Mouse (Mus musculus): Measurements from ENCODE around the gene Gm853.

DNA sequence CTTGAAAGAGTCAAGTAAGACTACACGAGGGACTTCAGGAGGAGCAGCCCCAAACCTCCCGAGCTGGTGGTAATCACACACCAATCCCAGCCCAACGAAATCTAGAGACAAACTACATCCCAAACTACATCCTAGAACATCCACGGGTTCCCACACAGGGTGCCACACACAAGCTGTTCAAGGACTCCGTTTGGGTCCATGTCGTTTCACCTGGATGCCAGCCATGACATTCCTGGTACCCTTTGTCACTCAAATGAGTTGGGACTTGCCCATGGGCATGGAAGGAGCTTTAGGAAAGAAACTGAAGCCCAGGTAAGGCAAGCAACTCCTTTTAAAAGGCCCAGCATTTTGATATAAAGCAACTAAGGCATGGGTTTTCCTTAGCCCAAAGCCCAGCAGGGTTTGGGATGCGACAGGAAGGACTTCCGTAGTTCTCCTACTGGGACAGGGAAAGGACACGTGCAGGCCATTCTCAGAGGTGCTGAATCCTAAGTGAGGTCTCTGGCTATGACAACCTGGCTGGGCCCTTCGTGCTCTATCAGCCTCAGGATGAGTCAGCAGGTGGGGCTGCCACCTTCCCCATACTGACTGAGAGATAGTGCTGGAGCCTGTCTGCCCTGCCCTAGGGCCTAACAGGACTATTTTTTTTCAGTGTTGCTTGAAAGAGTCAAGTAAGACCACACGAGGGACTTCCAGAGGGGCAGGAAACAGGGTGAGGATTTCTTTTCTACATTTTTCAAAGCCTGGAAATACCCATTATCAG lies 49.0 kb downstream of the Gm853 start:
- TF ChIP-seq POLR2A (IDR thresholded peaks at IDR 0.05; ENCODE audit: extremely low read depth, insufficient read depth, low read length) (no peak), CTCF (IDR thresholded peaks at IDR 0.05; ENCODE audit: extremely low read depth, insufficient read depth, low read length) (no peak)
